Mouse (Mus musculus) midbrain, postnatal 0 days (tissue): ENCODE data around the gene Tenm2. TPM values are rescaled to one million over a fixed set of nuclear protein-coding genes. Genes with fewer than 3 reads are reported as not detected.
A peak's percentile ranks its signal among the peaks of the same experiment; 100 is the strongest.

ENCODE experiments used
- ATAC-seq: fragments of 200-750 bp; cut with Nextera tagmentation; 2 replicates; pipeline ENCODE4 v1.8.0; 2017; ENCODE audit warnings: moderate number of reproducible peaks, mild to moderate bottlenecking, moderate TSS enrichment, moderate library complexity; ENCODE audit not compliant: low FRiP score
- DNase-seq: peaks from one replicate; pipeline ENCODE4 v3.0.0-alpha.2; 2015; ENCODE audit warnings: low spot score
- H3K27ac ChIP-seq: fragments of 300-500 bp; sonication (generic); 2 replicates; pipeline ENCODE4 v1.5.1; 2014; ENCODE audit warnings: low read depth, mild to moderate bottlenecking, low read length, mixed read lengths
- H3K27me3 ChIP-seq: fragments of 300-500 bp; sonication (generic); 2 replicates; pipeline ENCODE4 v1.6.1; 2014; ENCODE audit warnings: low read length, control low read depth, mixed read lengths; ENCODE audit not compliant: insufficient read depth
- H3K36me3 ChIP-seq: fragments of 300-500 bp; sonication (generic); 2 replicates; pipeline ENCODE4 v1.6.1; 2014; ENCODE audit warnings: low read length, control low read depth, mixed read lengths; ENCODE audit not compliant: insufficient read depth
- H3K4me1 ChIP-seq: fragments of 300-500 bp; sonication (generic); 2 replicates; pipeline ENCODE4 v1.6.1; 2014; ENCODE audit warnings: mild to moderate bottlenecking, control low read depth, antibody characterized with exemption, low read length, mixed read lengths; ENCODE audit not compliant: insufficient read depth
- H3K4me2 ChIP-seq: fragments of 300-500 bp; sonication (generic); 2 replicates; pipeline ENCODE4 v1.6.1; 2014; ENCODE audit warnings: low read depth, mild to moderate bottlenecking, low read length, mixed read lengths; ENCODE audit not compliant: poor library complexity, severe bottlenecking
- H3K4me3 ChIP-seq: fragments of 300-500 bp; sonication (generic); 2 replicates; pipeline ENCODE4 v1.5.1; 2014; ENCODE audit warnings: low read depth, mild to moderate bottlenecking, low read length, moderate library complexity
- H3K9ac ChIP-seq: fragments of 300-500 bp; sonication (generic); replicated peaks from 2 replicates; pipeline ENCODE4 v1.6.1; 2014; ENCODE audit warnings: mild to moderate bottlenecking, low read length, moderate library complexity, mixed read lengths; ENCODE audit not compliant: poor library complexity, severe bottlenecking
- H3K9me3 ChIP-seq: fragments of 300-500 bp; sonication (generic); 2 replicates; pipeline ENCODE4 v1.6.1; 2016; ENCODE audit warnings: low read length, control low read depth
- CTCF ChIP-seq: IDR thresholded peaks from 2 replicates; pipeline ENCODE4 v1.5.1; 2016; ENCODE audit warnings: antibody characterized with exemption, mild to moderate bottlenecking
- WGBS: fragments of 180-500 bp; shearing (Covaris S2); extraction: QIAGEN DNeasy Blood & Tissue Kit; methylation state at CpG from one replicate; pipeline ENCODE4 v1.1.7; 2014; 5-methylcytosine and 5-hydroxymethylcytosine counted together
- polyA plus RNA-seq: library from polyadenylated mRNA; unstranded; fragments of >200 nt; fragmentation: Nextera tagmentation; extraction: Ambion mirVana; gene quantifications from 2 replicates; pipeline ENCODE4 v1.2.1, GENCODE M21; 2015
- total RNA-seq: library from RNA; depleted of rRNA; stranded (reverse); fragments of >200 nt; gene quantifications from 2 replicates; pipeline ENCODE4 v1.2.3, GENCODE M21; 2014

The Tenm2 gene
- total and polyA plus RNA-seq, 2 experiments from 2014 or later: 62.6 to 138 TPM

GRCm38 (mm10) chr11:36305348-36305950, 930.3 kb downstream of the Tenm2 start:
- no peaks in the 10 kb centered on the region for H3K27me3 ChIP-seq
- no peak overlapping the region for H3K4me2 ChIP-seq
- H3K4me3 ChIP-seq: no peak overlapping the region
- DNase-seq: no peak
- no peak overlapping the region for H3K27ac ChIP-seq
- 88% methylated on average over 10 of the region's 10 CpGs for WGBS
- H3K9me3 ChIP-seq: no peaks in the 10 kb centered on the region
- TF ChIP-seq CTCF: no peak
- H3K36me3 ChIP-seq: no peaks in the 10 kb centered on the region
- H3K9ac ChIP-seq: no peak overlapping the region
- no peak for ATAC-seq
- peaks cover 3% of the 10 kb centered on the region; the same call in 1 of the 2 replicates for H3K4me1 ChIP-seq

GRCm38 (mm10) chr11:36302913-36303371, 932.8 kb downstream of the Tenm2 start:
- Histone ChIP-seq H3K27me3 (no peaks in the 10 kb centered on the region), H3K9me3 (no peaks in the 10 kb centered on the region), H3K4me1 (0 out of 2 replicates have a peak, but pooled peaks cover 3% of the 10 kb centered on the region), H3K9ac (no peak overlapping the region), H3K4me2 (no peak overlapping the region), H3K4me3 (no peak overlapping the region), H3K27ac (no peak overlapping the region), H3K36me3 (no peaks in the 10 kb centered on the region)
- no peak for DNase-seq
- WGBS: 63% methylated on average over 2 of the region's 2 CpGs
- no peak for TF ChIP-seq CTCF
- ATAC-seq: no peak

- no peak overlapping the region for H3K9ac ChIP-seq
- no peaks in the 10 kb centered on the region for H3K36me3 ChIP-seq
- no peaks in the 10 kb centered on the region for H3K27me3 ChIP-seq
- 0 out of 2 replicates have a peak, but pooled peaks cover 3% of the 10 kb centered on the region for H3K4me1 ChIP-seq
- no peak overlapping the region for H3K4me3 ChIP-seq
- no peak for TF ChIP-seq CTCF
- DNase-seq: peak; percentile 44
- 44% methylated on average over 7 of the region's 7 CpGs for WGBS
- H3K4me2 ChIP-seq: no peak overlapping the region
- no peak overlapping the region for H3K27ac ChIP-seq
- ATAC-seq: no peak
- H3K9me3 ChIP-seq: no peaks in the 10 kb centered on the region
These were observed 933.7 kb downstream of the Tenm2 start for GRCm38 (mm10) chr11:36302096-36302495.

GRCm38 (mm10) chr11:36296568-36296967, 939.2 kb downstream of the Tenm2 start:
- whole genome bisulfite sequencing: 68% methylated on average over 3 of the region's 3 CpGs
- DNase-seq (no peak), ATAC-seq (no peak)
- H3K36me3 ChIP-seq: no peaks in the 10 kb centered on the region
- H3K9me3 ChIP-seq: no peaks in the 10 kb centered on the region
- H3K4me2 ChIP-seq: no peak overlapping the region
- H3K4me3 ChIP-seq: no peak overlapping the region
- H3K27me3 ChIP-seq: no peaks in the 10 kb centered on the region
- H3K4me1 ChIP-seq: no peaks in the 10 kb centered on the region
- no peak for TF ChIP-seq CTCF
- H3K9ac ChIP-seq: no peak overlapping the region
- no peak overlapping the region for H3K27ac ChIP-seq

- H3K27ac ChIP-seq: no peak overlapping the region
- H3K9ac ChIP-seq: no peak overlapping the region
- WGBS: 37% methylated on average over 6 of the region's 6 CpGs
- no peaks in the 10 kb centered on the region for H3K4me1 ChIP-seq
- no peaks in the 10 kb centered on the region for H3K36me3 ChIP-seq
- H3K4me3 ChIP-seq: no peak overlapping the region
- ATAC-seq (no peak), DNase-seq (no peak)
- no peaks in the 10 kb centered on the region for H3K9me3 ChIP-seq
- H3K27me3 ChIP-seq: no peaks in the 10 kb centered on the region
- no peak overlapping the region for H3K4me2 ChIP-seq
- peak; percentile 56 for TF ChIP-seq CTCF
These were observed 943.6 kb downstream of the Tenm2 start for GRCm38 (mm10) chr11:36292206-36292605.

- DNase-seq (no peak), ATAC-seq (no peak)
- TF ChIP-seq CTCF: no peak
- Histone ChIP-seq H3K4me3 (no peak overlapping the region), H3K4me2 (no peak overlapping the region), H3K9me3 (no peaks in the 10 kb centered on the region), H3K36me3 (no peaks in the 10 kb centered on the region), H3K27me3 (no peaks in the 10 kb centered on the region), H3K4me1 (0 out of 2 replicates have a peak, but pooled peaks cover 2% of the 10 kb centered on the region), H3K9ac (no peak overlapping the region), H3K27ac (no peak overlapping the region)
- WGBS: 74% methylated on average over 6 of the region's 6 CpGs
These were observed 949.5 kb downstream of the Tenm2 start for GRCm38 (mm10) chr11:36286246-36286645.
